Mouse (Mus musculus) mature B cell (primary cell): ENCODE results near the gene Tmem184a.

Experiments used
- in situ Hi-C: fragments of 300-500 bp; cut with MboI; formaldehyde crosslinking; loops from 2 replicates; pipeline ENCODE4 v1.14.3; 2019

The Tmem184a gene

GRCm38 (mm10) chr5:139819538-139820181 lies at the start of gene Tmem184a:
TSS of gene Tmem184a (minus strand) at chr5:139819917.
- in situ Hi-C loops = no loop called here

- in situ Hi-C loops = no loop called here
Measured at GRCm38 (mm10) chr5:139862759-139863158, 43.0 kb upstream of the Tmem184a start.

GRCm38 (mm10) chr5:139860328-139861104 lies 40.8 kb upstream of the Tmem184a start:
- in situ Hi-C loops = no loop called here

GRCm38 (mm10) chr5:139849626-139850320 lies 30.1 kb upstream of the Tmem184a start:
- in situ Hi-C loops = loop anchor here (25.0 kb wide), 2 partner anchors 438 to 563 kb away; partner anchors contain the start of gene Eif3b

GRCm38 (mm10) chr5:139839142-139839541 lies 19.4 kb upstream of the Tmem184a start:
- in situ Hi-C loops = loop anchor here (25.0 kb wide), 2 partner anchors 448 to 573 kb away; partner anchors contain the start of gene Eif3b

- in situ Hi-C loops = loop anchor here (25.0 kb wide), 2 partner anchors 449 to 574 kb away; partner anchors contain the start of gene Eif3b
Measured at GRCm38 (mm10) chr5:139838476-139838892, 18.8 kb upstream of the Tmem184a start.

- in situ Hi-C loops = loop anchor here (25.0 kb wide), 2 partner anchors 452 to 577 kb away; partner anchors contain the start of gene Eif3b
Measured at GRCm38 (mm10) chr5:139835706-139836105, 16.0 kb upstream of the Tmem184a start.

GRCm38 (mm10) chr5:139832125-139832524 lies 12.4 kb upstream of the Tmem184a start:
- in situ Hi-C loops = loop anchor here (25.0 kb wide), 2 partner anchors 455 to 580 kb away; partner anchors contain the start of gene Eif3b

GRCm38 (mm10) chr5:139830734-139831133 lies 11.0 kb upstream of the Tmem184a start:
- in situ Hi-C loops = loop anchor here (25.0 kb wide), 2 partner anchors 457 to 582 kb away; partner anchors contain the start of gene Eif3b

- in situ Hi-C loops = loop anchor here (25.0 kb wide), 2 partner anchors 458 to 583 kb away; partner anchors contain the start of gene Eif3b
Measured at GRCm38 (mm10) chr5:139829384-139829783, 9.7 kb upstream of the Tmem184a start.

- in situ Hi-C loops = loop anchor here (25.0 kb wide), 2 partner anchors 460 to 585 kb away; partner anchors contain the start of gene Eif3b
Measured at GRCm38 (mm10) chr5:139827593-139827992, 7.9 kb upstream of the Tmem184a start.

GRCm38 (mm10) chr5:139826357-139827055 lies 6.8 kb upstream of the Tmem184a start, which contains the start of the genes Gm26938 and Psmg3:
TSS of gene Gm26938 (minus strand) at chr5:139826407.
TSS of gene Psmg3 (minus strand) at chr5:139826885.
- in situ Hi-C loops = loop anchor here (25.0 kb wide), 2 partner anchors 461 to 586 kb away; partner anchors contain the start of gene Eif3b

GRCm38 (mm10) chr5:139825947-139826346 lies 6.2 kb upstream of the Tmem184a start:
- in situ Hi-C loops = loop anchor here (25.0 kb wide), 2 partner anchors 461 to 586 kb away; partner anchors contain the start of gene Eif3b

- in situ Hi-C loops = no loop called here
Measured at GRCm38 (mm10) chr5:139824531-139824930, 4.8 kb upstream of the Tmem184a start.

GRCm38 (mm10) chr5:139821466-139822459 lies 2.0 kb upstream of the Tmem184a start:
- in situ Hi-C loops = no loop called here

- in situ Hi-C loops = no loop called here
Measured at GRCm38 (mm10) chr5:139818801-139819200, 916 bp downstream of the Tmem184a start.

- in situ Hi-C loops = no loop called here
Measured at GRCm38 (mm10) chr5:139818056-139818455, 1.7 kb downstream of the Tmem184a start.

- in situ Hi-C loops = no loop called here
Measured at GRCm38 (mm10) chr5:139817292-139817691, 2.4 kb downstream of the Tmem184a start.

GRCm38 (mm10) chr5:139816445-139816844 lies 3.3 kb downstream of the Tmem184a start:
- in situ Hi-C loops = no loop called here

GRCm38 (mm10) chr5:139815964-139816363 lies 3.8 kb downstream of the Tmem184a start:
- in situ Hi-C loops = no loop called here
